In the genomic region with DNA sequence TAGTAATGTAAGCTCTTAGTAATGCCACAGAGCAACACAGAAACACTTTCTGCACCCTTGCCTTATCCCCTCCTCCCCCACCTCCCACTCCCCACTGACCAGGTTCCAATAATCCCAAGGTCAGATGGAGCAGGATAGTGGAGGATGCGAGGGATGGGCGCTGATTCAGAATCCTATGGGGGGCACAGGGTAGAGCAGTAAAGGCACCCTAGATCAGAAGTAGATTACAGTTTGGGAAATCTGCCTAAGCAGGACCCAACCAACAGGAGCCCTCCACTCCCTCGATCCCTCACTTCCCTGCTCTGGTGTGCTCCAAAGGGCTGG, we compare ENCODE assay signal across 8 mouse cellular contexts. TPM values are rescaled to one million over a fixed set of nuclear protein-coding genes. Genes with fewer than 3 reads are reported as not detected.
DNase-seq lines count a peak whose midpoint lies in the region; ATAC-seq and TF ChIP-seq lines count a peak whose summit lies in the region.

No protein-coding gene starts in this region.

- TF ChIP-seq POLR2A in ES-Bruce4 (IDR thresholded peaks at IDR 0.05; ENCODE audit: insufficient read depth, low read length) = no peak

- 9% methylated on average over 3 of the region's 3 CpGs for WGBS in heart, embryonic 15.5 days
- 11% methylated on average over 3 of the region's 3 CpGs for WGBS in forebrain, embryonic 16.5 days
- WGBS in liver, embryonic 16.5 days (ENCODE audit: insufficient replicate concordance) = 6% methylated on average over 3 of the region's 3 CpGs

- no peaks in the 10 kb centered on the region for H3K9me3 ChIP-seq in heart, embryonic 15.5 days (replicated peaks)
- H3K9me3 ChIP-seq in ES-Bruce4 (replicated peaks; ENCODE audit: control insufficient read depth, insufficient read depth, low read length, poor library complexity, severe bottlenecking) = no peaks in the 10 kb centered on the region
- no peaks in the 10 kb centered on the region for H3K9me3 ChIP-seq in forebrain, embryonic 16.5 days (ENCODE audit: control insufficient read depth, low read length)
- H3K9me3 ChIP-seq in liver, embryonic 16.5 days (replicated peaks; ENCODE audit: control insufficient read depth, low read length) = no peaks in the 10 kb centered on the region

- DNase-seq in heart, adult 18-20 months = no peak
- DNase-seq in yolk sac, embryonic 10.5 days (ENCODE audit: low spot score) = no peak
- DNase-seq in adrenal gland, postnatal 4 days (ENCODE audit: low spot score in 2 of 2) = no peak
- DNase-seq in kidney, postnatal 4 days = no peak

- H3K36me3 ChIP-seq in heart, embryonic 15.5 days = no peaks in the 10 kb centered on the region
- no peaks in the 10 kb centered on the region for H3K36me3 ChIP-seq in ES-Bruce4 (ENCODE audit: control insufficient read depth, insufficient read depth, low read length, poor library complexity, severe bottlenecking)
- H3K36me3 ChIP-seq in forebrain, embryonic 16.5 days (ENCODE audit: control insufficient read depth, insufficient read depth) = no peaks in the 10 kb centered on the region
- H3K36me3 ChIP-seq in liver, embryonic 16.5 days (ENCODE audit: control insufficient read depth, insufficient read depth) = no peaks in the 10 kb centered on the region

- H3K27me3 ChIP-seq in heart, embryonic 15.5 days = peaks cover 68% of the 10 kb centered on the region
- peaks cover 6% of the 10 kb centered on the region; the same call in 1 of the 2 replicates for H3K27me3 ChIP-seq in ES-Bruce4 (ENCODE audit: control insufficient read depth, insufficient read depth, low read length, poor library complexity, severe bottlenecking)
- peaks cover 12% of the 10 kb centered on the region; the same call in 1 of the 2 replicates for H3K27me3 ChIP-seq in forebrain, embryonic 16.5 days (replicated peaks; ENCODE audit: control insufficient read depth, insufficient read depth, low read length)
- H3K27me3 ChIP-seq in liver, embryonic 16.5 days (ENCODE audit: control insufficient read depth, insufficient read depth, low read depth, low read length) = peaks cover 86% of the 10 kb centered on the region

- 0 out of 2 replicates have a peak, but pooled peaks have one; percentile 14 for ATAC-seq in heart, embryonic 15.5 days (replicated peaks; ENCODE audit: insufficient number of reproducible peaks, insufficient read depth, low FRiP score, low read depth)
- ATAC-seq in forebrain, embryonic 16.5 days = no peak
- no peak for ATAC-seq in liver, embryonic 16.5 days (ENCODE audit: low read depth)

- H3K27ac ChIP-seq in heart, embryonic 15.5 days = no peak overlapping the region
- no peak overlapping the region for H3K27ac ChIP-seq in ES-Bruce4 (ENCODE audit: insufficient read depth, low read length)
- H3K27ac ChIP-seq in forebrain, embryonic 16.5 days (ENCODE audit: low read length) = no peak overlapping the region
- H3K27ac ChIP-seq in liver, embryonic 16.5 days (ENCODE audit: low read length) = no peak overlapping the region

- no peak for TF ChIP-seq EP300 in ES-Bruce4 (IDR thresholded peaks at IDR 0.05; ENCODE audit: insufficient read depth, low read depth, low read length)

- TF ChIP-seq CTCF in ES-Bruce4 (IDR thresholded peaks at IDR 0.05; ENCODE audit: low read depth, low read length) = no peak

- H3K4me3 ChIP-seq in heart, embryonic 15.5 days = peak overlapping the region; percentile 56
- H3K4me3 ChIP-seq in ES-Bruce4 (ENCODE audit: low read depth, low read length) = peak overlapping the region; percentile 11
- peak overlapping the region; percentile 73 for H3K4me3 ChIP-seq in forebrain, embryonic 16.5 days (replicated peaks; ENCODE audit: low read length)
- H3K4me3 ChIP-seq in liver, embryonic 16.5 days (ENCODE audit: low read depth, low read length) = peak overlapping the region; percentile 47

- H3K4me2 ChIP-seq in heart, embryonic 15.5 days = peak overlapping the region; percentile 98
- peak overlapping the region; percentile 97 for H3K4me2 ChIP-seq in forebrain, embryonic 16.5 days (ENCODE audit: low read length)
- H3K4me2 ChIP-seq in liver, embryonic 16.5 days (ENCODE audit: low read depth, low read length) = peak overlapping the region; percentile 71

- peaks cover 17% of the 10 kb centered on the region for H3K4me1 ChIP-seq in heart, embryonic 15.5 days (replicated peaks)
- no peaks in the 10 kb centered on the region for H3K4me1 ChIP-seq in ES-Bruce4 (ENCODE audit: control insufficient read depth, insufficient read depth, low read length)
- H3K4me1 ChIP-seq in forebrain, embryonic 16.5 days (replicated peaks; ENCODE audit: control insufficient read depth, insufficient read depth, low read length) = peaks cover 16% of the 10 kb centered on the region
- peaks cover 8% of the 10 kb centered on the region for H3K4me1 ChIP-seq in liver, embryonic 16.5 days (ENCODE audit: control insufficient read depth, low read depth, low read length)

- peak overlapping the region; percentile 52 for H3K9ac ChIP-seq in heart, embryonic 15.5 days
- peak overlapping the region; percentile 26; the same call in 1 of the 2 replicates for H3K9ac ChIP-seq in ES-Bruce4 (ENCODE audit: low read depth, poor library complexity, severe bottlenecking)
- H3K9ac ChIP-seq in forebrain, embryonic 16.5 days (replicated peaks; ENCODE audit: low read depth, low read length) = peak overlapping the region; percentile 76
- H3K9ac ChIP-seq in liver, embryonic 16.5 days (ENCODE audit: low read depth, low read length) = no peak overlapping the region

RNA-seq across cellular contexts. Expression of gene Cnih3, which starts 0.4 kb away (rescaled TPM):
- 0.11 TPM in 2 replicates for polyA plus RNA-seq in heart, embryonic 15.5 days (2015; fragmentation: Nextera tagmentation; extraction: Ambion mirVana)
- total RNA-seq in heart, adult 18-20 months (2021) = not detected
- polyA plus RNA-seq in ES-Bruce4 (2011; ENCODE audit: insufficient read depth, insufficient read length, low read depth, missing spikeins) = 0.67 and 0.75 TPM in 2 replicates
- 43.4 and 46.8 TPM in 2 replicates for polyA plus RNA-seq in forebrain, embryonic 16.5 days (2015; fragmentation: Nextera tagmentation; extraction: Ambion mirVana)
- not detected in 2 replicates for polyA plus RNA-seq in liver, embryonic 16.5 days (2015; fragmentation: Nextera tagmentation; extraction: Ambion mirVana)
- total RNA-seq in adrenal gland, postnatal 4 days (2021) = under 1 TPM; 0.14 to 0.34 TPM

Comparison
In these comparisons a context has a peak if more than half of its experiments do, and no peak if none do; other contexts are left out.
1. H3K4me3 ChIP-seq: peak in every context shown above with its lines; median percentile 73 in forebrain, embryonic 16.5 days; 56 in heart, embryonic 15.5 days; 47 in liver, embryonic 16.5 days; 11 in ES-Bruce4.
2. RNA of gene Cnih3, which starts 0.4 kb away (polyA plus RNA-seq): 43.4 to 46.8 TPM in forebrain, embryonic 16.5 days; 0.67 to 0.75 TPM in ES-Bruce4, 0.11 TPM in heart, embryonic 15.5 days and not detected in liver, embryonic 16.5 days; every median in the first group is over 10 times any median in the second.
3. Peak in every context shown above with its lines, with median percentiles within 50 percentile points of each other: H3K4me2 ChIP-seq.